Mouse (Mus musculus) urinary bladder, postnatal 14 days (tissue): Measurements from ENCODE around the gene Ndufs7.
A peak's percentile ranks its signal among the peaks of the same experiment; 100 is the strongest.
"Not testable (repeated sequence)": the region's sequence is repeated elsewhere in the genome, so short reads cannot be mapped to it uniquely, and the experiment has no call there.

Source experiments
- DNase-seq: peaks from one replicate; pipeline ENCODE4 v3.0.0; 2021; ENCODE audit warnings: low spot score

The Ndufs7 gene

DNA sequence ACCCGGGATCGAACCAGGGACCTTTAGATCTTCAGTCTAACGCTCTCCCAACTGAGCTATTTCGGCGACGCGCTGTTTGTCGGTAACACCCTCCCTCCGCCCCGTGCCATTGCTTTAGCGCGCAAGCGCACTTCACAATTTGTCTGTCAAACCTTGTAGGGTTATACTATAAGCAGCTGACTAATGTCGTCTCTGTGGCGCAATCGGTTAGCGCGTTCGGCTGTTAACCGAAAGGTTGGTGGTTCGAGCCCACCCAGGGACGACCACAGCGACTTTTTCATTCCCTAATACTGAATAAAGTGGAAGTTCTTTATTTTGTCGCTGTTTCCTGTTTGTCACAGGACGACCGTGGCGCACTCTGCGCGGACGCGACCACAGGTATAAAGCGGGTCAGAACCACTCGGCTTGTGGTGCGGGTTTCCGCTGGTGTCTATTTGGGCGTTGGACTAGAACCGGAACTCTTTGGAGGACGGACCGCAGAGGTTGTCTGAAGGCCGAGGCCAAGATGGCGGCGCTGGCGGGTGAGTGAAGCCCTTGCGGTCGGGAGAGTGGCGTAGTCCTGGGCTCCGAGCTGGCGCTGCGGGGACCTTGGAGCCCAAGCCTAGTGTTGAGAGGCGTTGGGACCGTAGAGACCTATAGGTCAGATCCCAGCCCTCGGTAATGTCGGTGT is at the start of gene Ndufs7:
TSS of gene Ndufs7 (plus strand) at position 151 of the 670 bp plus-strand sequence.
- peak; percentile 93 for DNase-seq

DNA sequence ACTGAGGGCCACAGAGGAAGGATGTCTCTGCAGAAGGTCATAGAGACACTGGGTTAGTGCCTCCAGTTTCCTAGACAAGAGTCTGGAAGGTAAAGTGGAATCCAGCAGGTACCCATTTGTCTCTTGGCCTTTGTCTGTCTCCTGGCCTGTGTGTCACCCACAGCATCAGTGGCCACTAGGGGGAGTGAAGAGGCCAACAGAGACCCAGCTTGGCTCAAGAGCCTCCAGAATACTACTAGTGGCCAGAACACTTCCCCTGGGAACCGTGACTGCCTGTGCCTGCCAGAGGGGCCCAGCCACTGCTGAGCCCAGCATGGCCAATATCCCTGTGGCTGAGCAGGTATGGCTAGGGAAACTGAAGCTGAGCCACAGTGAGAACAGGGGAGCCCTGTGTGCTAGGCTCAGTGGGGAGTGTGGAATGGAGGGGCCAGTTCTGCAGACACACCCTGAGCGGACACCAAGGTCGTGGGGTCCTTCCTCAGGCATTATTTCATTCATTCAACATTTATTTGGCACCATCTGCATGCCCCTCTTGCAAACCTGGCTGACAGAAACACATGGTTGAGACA is 49.4 kb upstream of the Ndufs7 start:
- DNase-seq: peak; percentile 85

DNA sequence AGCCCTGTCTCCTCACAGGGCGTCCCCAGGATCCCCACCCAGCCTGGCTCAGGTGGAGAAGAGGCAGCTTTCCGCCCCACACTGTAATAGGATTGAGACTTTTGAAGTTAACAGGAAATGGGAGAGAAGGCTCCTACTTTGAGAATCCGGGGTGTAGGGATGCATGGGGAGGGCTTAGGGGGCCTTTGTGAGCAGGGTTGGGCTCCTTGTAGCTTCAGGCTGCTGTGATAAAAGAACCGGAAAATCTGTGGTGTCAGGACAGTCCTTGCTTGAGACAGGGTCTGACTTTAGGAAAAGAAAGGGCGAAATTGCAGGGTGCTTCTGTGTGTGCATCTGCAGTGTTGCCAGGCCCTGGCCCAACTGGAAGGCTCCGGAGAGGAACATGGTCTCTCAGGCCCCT is 48.4 kb upstream of the Ndufs7 start:
- DNase-seq: no peak

DNA sequence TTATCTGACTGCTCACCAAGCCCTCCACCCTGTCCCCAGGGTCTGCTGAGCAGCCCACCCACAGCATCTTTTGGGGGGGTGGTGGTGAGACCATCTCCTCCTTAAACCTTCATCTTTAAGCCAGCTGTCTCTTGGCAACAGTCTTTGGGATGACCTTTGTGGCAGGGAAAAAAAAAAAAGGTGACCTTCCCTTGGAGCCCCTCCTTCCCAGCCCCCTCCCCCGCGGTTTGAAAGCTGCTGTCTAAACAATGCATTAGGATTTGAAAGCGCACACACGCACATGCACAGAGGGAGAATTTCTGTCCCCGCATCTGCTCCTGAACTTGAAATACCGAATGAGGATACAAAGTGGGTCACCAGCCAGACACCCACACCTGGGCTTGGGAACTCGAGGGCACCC is 44.9 kb upstream of the Ndufs7 start:
- DNase-seq: no peak

DNA sequence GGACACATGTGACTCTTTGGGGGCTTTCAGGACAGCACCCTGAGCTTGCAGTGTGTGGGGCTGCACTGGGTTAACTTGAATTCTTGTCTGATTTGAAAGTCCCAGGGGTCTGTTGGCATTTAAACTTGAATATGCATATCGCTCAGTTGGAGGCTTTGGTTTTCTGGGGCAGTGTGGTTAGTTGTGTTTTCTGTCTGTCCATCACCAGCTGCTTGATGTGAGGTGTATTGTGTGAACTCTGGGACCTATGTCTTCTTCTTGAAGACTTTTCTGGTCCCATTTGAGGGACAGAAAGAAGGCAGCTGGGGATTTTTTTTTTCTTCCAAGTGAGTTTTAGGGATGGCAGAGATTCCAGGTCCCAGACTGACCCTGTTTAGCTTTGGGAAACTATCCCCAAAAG is 41.7 kb upstream of the Ndufs7 start:
- DNase-seq: no peak

DNA sequence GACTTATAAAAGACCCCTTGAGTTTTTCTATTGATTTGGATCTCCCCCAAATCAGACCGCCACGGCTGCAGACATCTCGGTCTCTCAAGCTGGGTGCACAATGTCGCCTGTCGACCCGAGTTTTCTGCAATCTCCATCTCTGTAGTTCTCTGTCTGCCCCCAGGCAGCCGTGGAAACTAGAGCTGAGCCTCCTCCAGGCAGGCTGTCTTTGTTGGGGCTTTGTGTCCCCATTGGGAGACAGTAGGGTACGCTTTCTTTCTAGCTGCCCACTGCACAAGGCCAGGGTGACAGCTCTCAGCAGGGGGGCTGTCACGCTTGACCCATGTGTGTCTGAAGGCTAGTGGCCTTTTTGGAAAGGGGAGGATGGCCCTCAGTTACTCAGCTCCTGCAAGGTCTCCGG is 41.2 kb upstream of the Ndufs7 start:
- no peak for DNase-seq

DNA sequence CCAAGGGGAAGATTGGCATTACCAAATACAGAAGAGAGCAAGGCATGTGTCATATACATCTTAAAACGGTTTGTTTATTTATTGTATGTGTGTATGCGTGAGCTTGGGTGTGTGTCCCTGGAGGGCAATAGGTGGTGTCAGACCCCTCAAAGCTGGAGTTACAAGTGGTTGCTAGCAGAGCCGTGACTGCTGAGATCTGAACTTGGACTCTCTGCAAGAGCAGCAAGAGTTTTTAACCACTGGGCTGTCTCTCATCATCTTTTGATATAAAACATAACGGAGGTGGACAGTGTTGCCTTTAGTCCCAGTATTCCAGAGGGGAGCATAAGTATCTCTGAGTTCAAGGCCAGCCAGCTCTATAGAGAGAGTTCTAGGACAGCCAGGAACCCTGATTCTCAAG is 40.7 kb upstream of the Ndufs7 start:
- DNase-seq: no peak

DNA sequence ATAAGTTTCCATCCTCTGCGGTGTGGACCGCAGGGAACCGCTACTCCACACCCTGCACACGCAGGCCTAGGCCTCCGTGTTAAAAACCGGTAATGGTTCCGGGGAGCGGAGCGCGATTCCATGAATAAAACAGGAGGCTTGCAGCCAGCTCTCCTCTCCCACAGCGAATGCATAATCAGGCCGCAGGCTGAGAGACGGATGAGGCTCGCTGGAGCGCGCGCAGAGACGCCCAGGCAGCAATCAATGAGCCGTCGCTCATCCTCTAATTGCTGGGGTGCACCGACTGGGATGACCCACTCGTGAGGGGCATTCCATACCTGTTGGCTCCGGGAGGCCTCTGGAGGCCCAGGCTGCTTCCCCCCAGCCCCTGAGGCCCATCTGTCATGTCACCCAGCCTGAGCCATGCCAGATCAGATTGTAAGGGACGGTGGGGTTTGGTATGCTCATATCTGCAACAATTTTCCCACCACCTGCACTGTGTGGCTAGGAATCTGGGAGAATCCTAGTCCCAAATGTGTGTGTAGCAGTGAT is 40.0 kb upstream of the Ndufs7 start:
- DNase-seq: no peak

DNA sequence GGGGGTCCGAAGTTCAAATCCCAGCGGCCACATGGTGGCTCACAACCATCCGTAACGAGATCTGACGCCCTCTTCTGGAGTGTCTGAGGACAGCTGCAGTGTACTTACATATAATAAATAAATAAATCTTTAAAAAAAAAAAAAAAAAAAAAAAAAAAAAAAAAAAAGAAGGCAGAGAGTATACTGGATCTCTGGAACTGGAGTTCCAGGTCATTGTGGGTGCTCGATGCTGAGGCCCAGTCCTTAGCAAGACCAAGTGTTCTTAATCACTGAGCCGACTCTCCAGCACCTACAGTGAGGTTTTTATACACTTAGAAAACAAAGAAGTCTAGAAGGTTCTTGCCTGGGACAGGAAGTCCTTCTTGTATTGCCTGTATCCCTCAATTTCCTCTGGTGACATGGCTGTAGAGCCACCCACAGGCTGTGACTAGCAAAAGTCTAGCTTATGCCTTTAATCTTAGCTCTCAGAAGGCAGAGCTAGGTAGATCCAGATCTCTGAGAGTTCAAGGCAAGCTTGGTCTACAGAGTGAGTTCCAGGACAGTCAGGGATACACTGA is 37.3 kb upstream of the Ndufs7 start:
- not testable (repeated sequence) for DNase-seq

DNA sequence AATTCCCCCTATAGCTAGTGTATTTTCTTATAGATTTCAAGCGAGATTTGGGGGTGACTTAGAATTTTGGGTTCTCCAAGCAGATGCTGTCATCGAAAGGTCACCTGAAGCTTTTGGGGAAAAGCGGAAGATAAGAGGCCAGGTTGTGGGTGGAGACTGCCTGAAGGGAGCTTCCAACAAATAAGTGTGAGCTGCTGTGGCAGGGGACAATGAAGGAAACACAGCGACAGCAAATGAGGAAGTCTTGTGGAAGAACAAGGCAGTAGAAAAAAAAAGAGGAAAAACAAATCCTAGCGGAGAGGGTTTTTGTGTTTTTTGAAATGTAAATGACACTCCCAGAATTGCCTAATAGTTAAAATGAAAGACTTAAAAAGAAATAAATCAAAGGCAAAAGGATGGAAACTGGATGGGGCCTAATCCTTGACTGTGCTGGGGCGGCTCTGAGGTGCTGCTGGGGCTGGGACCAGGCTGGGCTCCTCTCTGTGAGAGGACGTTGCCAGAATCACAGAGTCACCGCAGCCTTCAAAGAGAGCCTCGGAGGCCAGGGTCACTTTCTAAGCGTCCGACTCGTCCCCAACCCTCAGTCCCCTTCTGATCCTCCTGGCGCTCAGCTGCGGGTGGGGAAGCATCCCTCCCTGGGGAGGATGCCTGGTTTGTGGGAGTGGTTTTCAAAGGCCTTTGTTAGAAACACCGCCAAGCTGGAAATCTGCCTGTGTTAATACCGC is 33.7 kb upstream of the Ndufs7 start:
- no peak for DNase-seq

DNA sequence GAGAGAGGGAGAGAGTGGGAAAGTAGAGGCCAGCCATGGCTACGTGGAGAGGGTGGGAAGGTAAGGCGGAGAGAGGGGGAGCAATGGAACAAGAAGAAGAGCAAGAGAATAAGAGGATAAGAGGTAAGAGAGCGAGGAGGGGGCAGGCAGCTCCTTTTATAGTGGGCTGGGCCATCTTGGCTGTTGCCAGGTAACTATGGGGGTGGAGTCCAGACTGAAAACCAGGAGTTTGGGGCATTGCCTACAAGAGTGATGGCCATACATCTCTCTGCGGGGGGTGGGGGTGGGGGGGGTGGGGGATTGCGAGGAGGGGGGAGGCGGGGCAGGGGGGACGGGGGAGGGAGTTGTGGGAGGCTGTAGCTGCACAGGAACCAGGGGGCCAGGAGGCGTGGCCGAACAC is 28.2 kb upstream of the Ndufs7 start:
- DNase-seq: no peak

DNA sequence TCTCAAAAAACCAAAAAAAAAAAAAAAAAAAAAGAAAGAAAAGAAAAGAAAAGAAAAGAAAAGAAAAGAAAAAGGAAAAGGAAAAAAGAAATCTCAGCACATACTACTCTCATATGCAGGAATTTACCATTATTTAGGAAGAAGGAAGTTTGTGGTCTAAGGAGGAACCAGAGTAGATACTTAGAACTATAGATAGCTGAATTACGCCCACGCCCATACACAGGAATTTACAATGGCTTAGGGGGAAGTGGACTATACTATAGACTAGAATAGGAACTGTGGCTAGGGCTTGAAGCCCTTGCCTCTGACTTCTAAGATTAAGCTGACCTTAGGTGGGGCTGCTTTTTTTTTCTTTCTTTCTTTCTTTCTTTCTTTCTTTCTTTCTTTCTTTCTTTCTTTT is 25.8 kb upstream of the Ndufs7 start:
- not testable (repeated sequence) for DNase-seq

DNA sequence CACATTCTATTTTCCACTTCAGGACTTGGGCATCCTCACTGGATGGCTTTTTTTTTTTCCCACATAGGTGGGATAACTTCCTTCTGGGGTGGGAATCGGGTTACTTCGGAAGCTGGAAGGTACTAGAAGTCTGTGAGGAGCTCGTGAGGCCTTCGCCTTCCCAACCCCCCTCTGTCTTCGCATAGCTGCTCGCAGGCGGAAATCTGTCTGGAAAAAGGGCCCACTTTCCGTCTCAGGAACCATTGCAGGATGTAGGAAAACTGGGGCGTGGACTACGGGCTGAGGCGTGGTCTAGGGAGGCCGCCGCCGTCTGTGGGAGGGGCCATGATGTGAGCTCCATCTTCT is 22.9 kb upstream of the Ndufs7 start:
- no peak for DNase-seq

DNA sequence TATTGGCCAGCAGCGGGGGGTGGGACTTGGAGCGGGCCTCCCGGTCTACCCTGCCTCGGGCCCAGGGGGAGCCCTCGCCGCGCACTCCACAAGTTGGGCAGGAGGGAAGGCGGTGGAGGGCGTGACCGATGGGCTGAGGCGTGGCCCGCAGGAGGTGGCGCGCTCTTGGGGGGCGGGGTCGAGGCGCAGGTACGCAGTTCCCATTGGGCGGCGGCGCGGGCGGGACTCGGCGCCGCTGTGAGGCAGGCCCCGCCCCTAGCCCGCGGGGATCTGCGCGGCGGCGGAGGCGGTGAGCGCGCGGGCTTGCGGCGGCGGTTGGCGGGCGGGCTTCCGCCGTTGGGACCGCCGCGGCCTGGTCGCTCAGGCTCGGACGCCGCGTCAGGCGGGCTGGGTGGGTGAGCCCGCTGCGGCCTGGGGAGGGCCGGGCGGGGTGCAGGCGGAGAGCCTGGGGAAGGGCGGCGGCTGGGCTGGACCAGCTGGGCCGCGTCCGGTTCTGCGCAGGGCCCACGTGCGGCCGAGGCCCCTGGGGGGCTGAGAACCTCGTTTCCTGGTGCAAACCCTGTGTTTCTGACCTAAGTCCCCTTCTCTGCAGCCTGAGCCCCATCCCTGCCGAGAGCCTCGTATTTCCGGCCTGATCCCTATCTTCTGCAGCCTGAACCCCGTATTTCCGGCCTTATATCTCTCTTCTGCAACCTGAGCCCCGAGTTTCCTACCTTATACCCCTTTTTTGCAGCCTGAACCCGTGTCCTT is 22.3 kb upstream of the Ndufs7 start, which contains the start of gene Mum1:
TSS of gene Mum1 (plus strand) at position 19 of the 750 bp plus-strand sequence.
- DNase-seq: peak; percentile 99

DNA sequence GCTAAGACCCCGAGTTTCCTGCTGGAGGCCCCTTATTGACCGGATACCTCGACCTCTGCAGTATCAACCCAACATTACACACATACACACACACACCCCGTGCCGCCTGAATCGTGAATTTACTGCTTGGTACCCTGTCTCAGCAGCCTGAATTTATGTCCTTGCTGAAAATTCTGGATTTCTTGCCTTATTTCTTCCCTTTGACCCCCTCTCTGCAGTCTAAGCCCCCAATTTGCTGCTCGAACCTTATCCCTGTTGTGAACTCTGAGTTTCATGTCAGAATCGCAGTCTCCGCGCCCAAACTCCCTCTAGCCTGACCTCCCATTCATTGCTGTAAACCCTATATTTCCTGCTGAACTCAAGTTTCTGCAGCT is 21.8 kb upstream of the Ndufs7 start:
- no peak for DNase-seq

DNA sequence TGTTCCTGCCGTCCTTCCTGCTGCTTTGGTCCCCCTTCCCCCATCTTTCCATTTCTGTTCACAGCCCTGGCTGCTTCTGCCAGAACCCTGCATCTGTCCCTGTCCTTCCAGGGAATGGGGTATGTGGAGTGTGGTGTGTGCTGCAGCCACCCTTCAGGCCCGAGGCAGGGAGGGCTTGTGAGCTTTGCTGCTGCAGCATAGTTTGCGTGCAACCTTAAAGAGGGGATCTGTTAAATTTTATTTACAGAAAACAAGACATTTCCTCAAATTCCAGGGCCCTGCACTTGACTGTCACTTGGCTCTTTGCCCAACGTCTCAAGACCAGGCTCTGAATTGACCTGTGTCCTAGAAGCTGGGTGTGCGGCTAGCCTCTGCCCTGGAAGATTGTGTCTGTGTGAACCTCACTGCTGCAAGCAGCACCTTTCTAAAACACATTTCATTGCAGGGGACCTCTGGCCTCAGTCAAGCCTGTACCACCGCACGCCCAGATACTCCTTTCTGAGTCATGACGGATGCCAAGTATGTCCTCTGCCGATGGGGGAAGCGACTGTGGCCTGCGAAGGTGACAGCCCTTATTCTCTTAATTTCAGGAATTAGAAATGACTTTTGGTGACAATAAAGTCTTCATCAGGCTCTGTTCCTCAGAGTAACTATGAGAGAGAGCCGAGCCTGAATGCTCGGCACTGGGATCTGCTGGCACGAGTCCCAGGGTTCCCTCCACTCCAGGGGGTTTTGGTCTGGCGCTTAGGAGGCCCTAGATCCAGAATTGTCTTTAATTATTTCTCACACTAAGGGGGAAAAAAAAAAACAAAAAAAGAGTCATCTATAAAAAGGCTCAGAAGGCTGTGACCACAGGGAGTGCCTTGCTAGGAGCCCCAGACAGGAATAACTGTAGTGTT is 20.8 kb upstream of the Ndufs7 start:
- DNase-seq: no peak

DNA sequence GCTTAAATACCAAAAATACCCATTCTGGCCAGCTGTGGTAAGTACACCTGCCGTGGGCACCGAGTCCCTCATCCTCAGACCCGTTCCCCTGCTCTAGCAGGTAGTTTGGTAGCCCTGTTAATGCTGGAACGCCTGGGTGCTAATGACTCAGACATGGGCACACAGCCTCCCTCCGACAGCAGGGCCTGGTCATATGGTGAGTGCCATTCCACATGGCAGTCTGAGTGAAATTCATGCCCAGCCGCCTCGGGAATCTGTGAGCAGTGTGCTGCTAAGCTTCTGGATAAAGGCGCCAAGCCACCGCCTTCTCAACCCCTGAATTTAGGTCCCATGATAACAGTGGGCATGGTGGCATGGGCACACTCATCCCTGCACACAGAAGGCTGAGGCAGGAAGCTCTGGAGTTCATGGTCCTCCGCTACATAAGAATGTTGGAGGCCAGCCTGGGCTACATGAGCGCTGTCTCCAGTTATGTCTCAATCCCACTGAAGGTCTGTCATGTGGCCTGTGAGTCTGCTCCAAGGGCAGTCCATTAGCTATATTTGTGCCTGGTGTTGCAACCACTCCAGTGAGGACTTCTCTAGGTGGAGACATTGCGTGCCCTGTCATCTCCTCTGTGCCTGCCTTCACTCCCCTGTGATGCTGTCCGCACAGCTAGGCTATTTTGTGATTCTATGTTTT is 12.6 kb upstream of the Ndufs7 start:
- no peak for DNase-seq

DNA sequence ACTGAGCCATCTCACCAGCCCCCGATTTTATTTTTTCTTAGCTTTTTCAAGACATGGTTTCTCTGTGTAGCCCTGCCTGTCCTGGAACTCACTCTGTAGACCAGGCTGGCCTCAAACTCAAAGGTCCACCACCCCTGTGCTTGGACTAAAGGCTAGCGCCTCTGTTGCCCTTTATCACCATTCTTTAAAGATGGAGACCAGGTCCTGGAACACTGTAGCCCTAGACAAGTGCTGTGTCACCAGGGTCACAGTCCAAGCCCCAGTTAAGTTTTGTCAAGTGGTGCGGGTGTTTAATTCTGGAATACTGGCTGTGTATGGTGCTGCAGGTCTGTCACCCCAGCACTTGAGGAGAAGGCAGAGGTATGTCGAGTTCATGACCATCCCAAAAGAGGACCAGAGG is 11.9 kb upstream of the Ndufs7 start:
- no peak for DNase-seq

DNA sequence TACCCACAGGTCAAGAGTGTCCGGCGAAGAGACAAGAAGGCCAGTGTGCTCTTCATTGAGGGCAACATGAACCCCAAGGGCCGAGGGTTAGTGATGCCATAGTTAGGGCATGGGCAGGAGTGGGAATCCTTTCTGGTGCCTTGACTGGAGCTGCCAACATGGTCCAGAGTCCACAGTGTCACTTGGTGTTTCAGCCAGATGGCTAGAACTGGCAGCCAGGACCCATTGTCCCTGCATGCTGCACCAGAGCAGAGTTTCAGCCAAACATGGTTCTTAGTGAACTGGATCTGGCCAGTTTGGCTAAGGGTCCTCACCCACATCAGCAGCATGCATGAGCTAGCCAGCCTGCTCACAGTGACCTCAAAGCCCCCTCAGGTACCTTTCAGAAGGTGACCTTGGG is 10.6 kb upstream of the Ndufs7 start:
- no peak for DNase-seq

DNA sequence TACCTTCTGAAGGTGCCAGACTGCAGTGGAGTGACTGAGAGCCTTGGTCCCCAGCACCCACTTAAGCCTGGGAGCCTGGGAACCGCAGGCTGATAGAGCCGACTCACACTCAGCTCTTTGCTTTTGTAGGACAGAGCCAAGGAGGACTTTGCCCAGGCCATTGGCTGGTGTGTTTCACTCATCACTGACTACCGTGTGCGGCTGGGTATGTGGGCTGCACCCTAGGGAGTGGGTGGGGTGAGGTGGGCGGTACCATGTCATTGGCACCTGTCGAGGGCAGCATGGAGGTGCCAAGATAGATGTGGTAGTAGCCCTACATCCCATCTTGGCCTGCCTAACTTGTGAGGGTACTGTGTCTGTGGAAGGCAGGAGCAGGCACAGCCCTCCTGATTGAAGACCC is 9.1 kb upstream of the Ndufs7 start:
- DNase-seq: no peak

DNA sequence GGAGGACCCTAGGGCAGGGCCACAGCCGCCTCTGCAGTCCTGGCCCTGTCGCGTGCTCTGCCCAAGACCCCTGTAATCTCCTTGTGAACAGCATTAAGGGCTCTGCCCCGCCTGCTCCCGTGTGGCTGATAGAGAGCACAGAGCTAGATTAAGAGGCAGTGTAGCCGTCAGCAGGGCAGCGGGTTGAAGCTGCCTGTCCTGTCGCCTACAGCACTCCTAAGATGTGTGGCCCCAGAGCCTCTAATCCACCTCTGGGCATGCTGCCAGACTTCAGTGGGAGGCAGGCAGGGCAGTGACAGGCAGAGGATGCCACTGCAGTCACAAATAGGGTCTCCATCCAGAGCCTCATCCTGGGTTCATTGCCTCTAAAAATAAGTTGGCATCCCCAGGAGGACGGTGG is 6.8 kb upstream of the Ndufs7 start:
- DNase-seq: no peak
